Mouse (Mus musculus) fibroblast of lung, adult 2 months (primary cell): Measurements from ENCODE around the gene Gm20219.

ENCODE experiments used
- DNase-seq: peaks from one replicate; pipeline ENCODE4 v3.0.0-alpha.2; 2011; ENCODE audit warnings: low read depth

The Gm20219 gene

GRCm38 (mm10) chr17:56552781-56553363 is 1.3 kb downstream of the Gm20219 start:
- DNase-seq: no peak

- no peak for DNase-seq
These were observed 2.2 kb downstream of the Gm20219 start for GRCm38 (mm10) chr17:56551841-56552581.

GRCm38 (mm10) chr17:56550784-56551475 is 3.3 kb downstream of the Gm20219 start:
- DNase-seq: no peak

- no peak for DNase-seq
These were observed 5.5 kb downstream of the Gm20219 start for GRCm38 (mm10) chr17:56548605-56549105.

GRCm38 (mm10) chr17:56547846-56548604 is 6.2 kb downstream of the Gm20219 start:
- DNase-seq: no peak

- no peak for DNase-seq
These were observed 6.9 kb downstream of the Gm20219 start for GRCm38 (mm10) chr17:56547116-56547845.

GRCm38 (mm10) chr17:56546576-56546975 is 7.6 kb downstream of the Gm20219 start:
- DNase-seq: no peak

- DNase-seq: no peak
These were observed 8.2 kb downstream of the Gm20219 start for GRCm38 (mm10) chr17:56545945-56546344.

- DNase-seq: no peak
These were observed 9.3 kb downstream of the Gm20219 start for GRCm38 (mm10) chr17:56544699-56545387.

- no peak for DNase-seq
These were observed 10.4 kb downstream of the Gm20219 start for GRCm38 (mm10) chr17:56543684-56544224.

GRCm38 (mm10) chr17:56542736-56543135 is 11.5 kb downstream of the Gm20219 start:
- no peak for DNase-seq

GRCm38 (mm10) chr17:56540562-56540975 is 13.6 kb downstream of the Gm20219 start:
- no peak for DNase-seq

GRCm38 (mm10) chr17:56537912-56538311 is 16.3 kb downstream of the Gm20219 start:
- no peak for DNase-seq

GRCm38 (mm10) chr17:56536874-56537273 is 17.3 kb downstream of the Gm20219 start:
- DNase-seq: no peak

GRCm38 (mm10) chr17:56536192-56536591 is 18.0 kb downstream of the Gm20219 start:
- DNase-seq: no peak

GRCm38 (mm10) chr17:56524943-56525342 is 29.2 kb downstream of the Gm20219 start:
- DNase-seq: no peak

- DNase-seq: no peak
These were observed 31.4 kb downstream of the Gm20219 start for GRCm38 (mm10) chr17:56522744-56523143.

GRCm38 (mm10) chr17:56515690-56516410 is 38.3 kb downstream of the Gm20219 start:
- no peak for DNase-seq

- DNase-seq: no peak
These were observed 39.3 kb downstream of the Gm20219 start for GRCm38 (mm10) chr17:56514916-56515315.

GRCm38 (mm10) chr17:56514330-56514729 is 39.9 kb downstream of the Gm20219 start:
- DNase-seq: no peak
